Mouse (Mus musculus): ENCODE data around the gene Rgcc.

GRCm38 (mm10) chr14:79317602-79318001 lies 16.2 kb upstream of the Rgcc start:
- TF ChIP-seq CTCF (IDR thresholded peaks at IDR 0.05; ENCODE audit: low read depth) (no peak), EP300 (optimal IDR thresholded peaks at IDR 0.05) (no peak)
